Mouse (Mus musculus) left cerebral cortex, postnatal 14 days (tissue): ENCODE results near the gene 4632433K11Rik. TPM values are rescaled to one million over a fixed set of nuclear protein-coding genes. Genes with fewer than 3 reads are reported as not detected.

ENCODE experiments used
- DNase-seq, 2 experiments: peaks; one replicate each; pipeline ENCODE4 v3.0.0; 2021 to 2022; ENCODE audit warnings: low spot score in 2 of 2, mixed read lengths in 1 of 2
- intact Hi-C: fragments of 180-260 bp; cut with DNase I; formaldehyde crosslinking; loops from one replicate; pipeline ENCODE4 v1.15.1; 2025
- total RNA-seq, 2 experiments: library from RNA; stranded (reverse); gene quantifications; 2 replicates each; pipeline ENCODE4 v1.2.3; 2021

Gene 4632433K11Rik
- total RNA-seq, 2 experiments from 2014 or later = not detected

DNA sequence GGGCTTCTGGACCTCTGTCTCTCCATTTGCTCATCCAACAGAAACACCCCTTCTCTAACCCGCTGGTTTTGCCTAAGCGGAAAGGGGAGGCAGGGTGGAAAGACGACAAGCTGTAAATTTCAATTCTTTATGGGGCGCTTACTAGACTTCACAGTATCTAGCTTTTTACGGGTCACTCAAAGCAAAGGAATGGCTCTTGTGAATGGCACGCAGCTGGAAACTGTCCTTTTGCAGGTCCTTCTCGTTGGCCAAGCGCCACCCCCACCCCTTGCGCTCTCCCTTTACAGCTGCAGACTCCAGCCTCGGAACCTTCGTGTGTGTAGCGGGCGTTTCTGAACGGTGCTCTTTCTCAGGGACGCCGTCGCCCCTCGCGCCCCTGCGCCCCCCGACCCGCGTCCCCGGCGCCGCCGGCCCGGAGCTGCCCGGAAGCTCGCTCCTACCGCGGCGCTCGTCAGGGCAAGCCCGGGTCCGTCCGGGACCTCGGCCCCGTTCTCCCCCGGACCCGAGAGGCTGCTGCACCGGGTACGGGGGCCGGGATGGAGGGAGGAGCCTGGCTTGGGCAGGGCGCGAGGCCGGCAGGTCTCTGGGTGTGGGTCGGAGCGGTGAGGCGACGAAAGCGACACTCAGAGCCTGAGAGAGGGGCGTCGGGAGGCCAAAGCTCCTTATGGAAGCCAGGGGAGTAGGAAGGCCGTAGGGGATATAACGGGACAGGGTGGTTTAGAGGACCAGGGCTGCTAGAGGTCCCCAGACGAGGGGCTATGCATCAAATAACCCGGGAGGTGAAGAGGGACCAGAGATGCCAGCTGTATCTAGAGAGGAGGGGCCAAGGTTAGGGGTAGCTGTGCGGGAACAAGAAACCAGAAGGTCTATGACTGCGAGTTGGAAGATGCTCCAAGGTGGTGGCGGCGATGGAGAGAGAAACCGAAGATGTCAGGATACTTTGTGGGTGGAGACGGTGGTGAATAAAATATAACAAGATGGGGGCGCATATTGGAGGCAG lies 17.6 kb downstream of the 4632433K11Rik start, which contains the start of gene Zfp580:
Gene Zfp580, plus strand, starts transcription at position 346 of the 1,000 bp plus-strand sequence.
- DNase-seq = peak; percentile 78 to 82
- intact Hi-C loops = no loop called here

DNA sequence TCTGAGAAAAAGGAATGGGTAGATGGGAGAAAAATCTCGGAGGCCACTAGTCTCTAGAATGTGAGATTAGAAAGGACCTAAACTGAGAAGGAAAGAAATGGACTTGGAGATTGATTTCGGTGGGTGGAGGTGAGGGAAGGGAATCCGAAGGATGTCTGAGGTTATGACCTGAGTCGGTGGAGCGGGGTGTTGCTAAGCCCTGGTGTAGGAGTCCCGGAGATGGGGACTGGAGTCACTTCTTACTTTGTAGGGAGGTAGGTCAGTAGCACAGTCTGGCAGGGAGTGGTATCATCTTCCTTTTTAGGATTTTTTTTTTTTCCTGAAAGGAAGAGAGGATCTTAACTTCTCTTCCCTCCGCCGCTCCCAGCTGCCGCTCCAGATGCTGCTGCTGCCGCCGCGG lies 18.5 kb downstream of the 4632433K11Rik start:
- intact Hi-C loops = no loop called here
- peak in 1 of 2 experiments; percentile 50 for DNase-seq

DNA sequence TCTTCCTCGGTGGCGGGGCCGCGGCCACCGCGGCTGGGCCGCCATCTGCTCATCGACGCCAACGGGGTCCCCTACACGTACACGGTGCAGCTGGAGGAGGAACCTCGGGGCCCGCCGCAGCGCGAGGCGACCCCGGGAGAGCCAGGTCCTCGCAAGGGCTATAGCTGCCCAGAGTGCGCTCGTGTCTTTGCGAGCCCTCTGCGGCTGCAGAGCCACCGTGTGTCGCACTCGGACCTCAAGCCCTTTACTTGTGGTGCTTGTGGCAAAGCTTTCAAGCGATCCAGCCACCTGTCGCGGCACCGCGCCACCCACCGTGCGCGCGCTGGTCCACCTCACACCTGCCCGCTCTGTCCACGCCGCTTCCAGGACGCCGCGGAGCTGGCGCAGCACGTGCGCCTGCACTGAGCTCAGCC lies 19.0 kb downstream of the 4632433K11Rik start:
- intact Hi-C loops = no loop called here
- no peak for DNase-seq

DNA sequence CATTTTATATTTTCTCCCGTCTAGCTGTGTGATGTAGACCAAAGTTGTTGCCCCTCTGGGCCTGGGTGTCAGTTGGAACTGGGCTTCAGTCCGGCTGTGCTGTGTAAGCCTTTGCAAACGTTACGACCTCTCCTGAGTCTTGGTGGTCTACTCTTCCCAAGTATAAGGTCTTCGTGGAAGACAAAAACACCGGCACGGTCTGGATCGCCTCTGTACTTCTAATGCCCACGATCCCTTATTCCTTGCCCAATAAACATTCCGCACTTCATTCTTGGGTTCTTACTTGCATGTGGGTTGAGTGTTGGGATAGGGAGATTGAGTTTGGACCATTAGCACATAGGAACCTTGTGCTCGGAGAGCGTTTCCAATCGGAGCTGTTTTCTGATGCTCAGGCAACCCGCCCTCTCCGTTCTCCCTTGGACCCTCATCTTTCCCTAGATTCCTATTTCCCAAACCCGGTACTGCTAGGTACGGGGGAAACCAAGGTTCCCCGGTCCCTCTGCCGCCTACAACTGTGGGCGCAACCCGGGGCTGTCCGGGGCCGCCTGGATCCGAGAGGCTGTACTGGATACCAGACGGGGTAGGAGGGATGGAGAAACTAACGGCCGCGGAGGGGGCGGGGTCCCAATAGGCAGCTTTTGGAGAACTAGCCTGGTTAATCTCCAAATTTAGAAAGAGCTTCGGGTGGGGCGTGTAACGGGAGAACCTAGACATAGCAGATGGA lies 19.7 kb downstream of the 4632433K11Rik start:
- peak in 1 of 2 experiments; percentile 59 for DNase-seq
- intact Hi-C loops = no loop called here

DNA sequence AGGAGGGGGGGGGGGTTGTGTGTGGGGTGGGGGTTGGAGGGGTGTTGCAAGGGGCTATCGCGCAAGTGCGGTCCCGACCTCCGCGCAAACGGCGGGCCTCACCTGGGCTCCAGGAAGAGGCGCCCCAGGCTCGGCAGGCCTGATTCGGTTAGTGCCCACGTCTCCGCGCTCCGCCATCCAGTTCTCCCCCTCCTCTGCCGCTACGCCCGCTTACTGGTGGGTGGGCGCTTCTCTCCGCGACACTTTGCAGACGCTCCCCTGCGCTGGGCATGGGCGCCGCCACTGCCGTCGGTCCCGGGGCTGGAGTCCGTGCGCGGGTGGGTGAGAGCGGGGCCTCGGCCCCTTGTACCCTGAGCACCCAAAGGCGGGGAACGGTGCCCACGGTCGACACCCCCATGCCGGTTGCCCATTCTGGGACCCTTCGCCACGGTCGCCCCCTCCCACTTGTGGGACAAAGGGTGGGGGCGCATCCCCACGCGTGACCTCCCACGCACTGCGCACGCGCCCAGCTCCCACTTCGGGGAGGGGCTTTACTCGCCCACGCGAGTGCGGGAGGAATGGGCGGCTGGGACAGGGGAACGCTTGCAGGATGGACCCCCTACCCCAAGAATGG lies 22.8 kb downstream of the 4632433K11Rik start:
- intact Hi-C loops = loop anchor here (5.0 kb wide), 1 partner anchor 39 kb away; the partner anchor contains the start of gene Gm44973

DNA sequence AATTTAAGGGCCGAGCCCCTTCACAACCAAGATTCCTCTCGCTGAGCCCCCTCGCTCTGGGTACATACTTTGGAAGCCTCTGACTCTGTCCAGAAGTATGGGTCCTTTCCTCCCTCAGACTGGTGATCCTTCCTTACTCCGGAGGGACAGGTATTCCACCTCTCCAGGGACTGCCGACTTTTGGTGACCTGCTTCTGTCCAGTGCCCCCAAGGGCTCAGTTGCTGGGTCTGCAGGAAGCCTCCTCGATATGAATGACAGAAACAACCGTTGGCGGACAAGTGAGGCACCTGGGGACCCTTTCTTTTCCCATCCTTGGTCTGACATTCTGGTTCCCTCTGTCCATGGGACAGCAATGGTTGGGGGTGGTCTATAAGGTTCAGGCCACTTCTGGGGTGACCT lies 23.5 kb downstream of the 4632433K11Rik start:
- intact Hi-C loops = loop anchor here (5.0 kb wide), 1 partner anchor 40 kb away; the partner anchor contains the start of gene Gm44973
- DNase-seq = no peak

More for the DNA sequence above, 22.8 kb downstream of the 4632433K11Rik start:
- DNase-seq = peak; percentile 60 to 69

DNA sequence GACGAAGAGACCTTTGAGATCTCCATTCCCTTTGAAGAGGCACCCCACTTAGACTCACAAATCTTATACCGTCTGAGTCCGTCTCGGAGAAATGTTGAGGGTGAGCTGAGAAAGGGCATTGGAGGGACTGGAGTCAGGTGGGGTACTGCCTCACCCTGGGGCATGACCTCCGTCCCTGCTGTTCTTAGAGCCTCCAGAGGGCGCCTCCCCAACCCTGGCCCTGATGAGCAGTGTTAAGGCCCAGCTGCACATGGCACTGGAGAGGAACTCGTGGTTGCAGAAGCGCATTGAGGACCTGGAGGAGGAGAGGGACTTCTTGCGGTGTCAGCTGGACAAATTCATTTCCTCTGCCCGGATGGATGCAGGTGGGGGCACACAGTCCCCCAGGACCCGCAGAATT lies 23.9 kb downstream of the 4632433K11Rik start:
- intact Hi-C loops = loop anchor here (5.0 kb wide), 1 partner anchor 41 kb away; the partner anchor contains the start of gene Gm44973
- no peak for DNase-seq

DNA sequence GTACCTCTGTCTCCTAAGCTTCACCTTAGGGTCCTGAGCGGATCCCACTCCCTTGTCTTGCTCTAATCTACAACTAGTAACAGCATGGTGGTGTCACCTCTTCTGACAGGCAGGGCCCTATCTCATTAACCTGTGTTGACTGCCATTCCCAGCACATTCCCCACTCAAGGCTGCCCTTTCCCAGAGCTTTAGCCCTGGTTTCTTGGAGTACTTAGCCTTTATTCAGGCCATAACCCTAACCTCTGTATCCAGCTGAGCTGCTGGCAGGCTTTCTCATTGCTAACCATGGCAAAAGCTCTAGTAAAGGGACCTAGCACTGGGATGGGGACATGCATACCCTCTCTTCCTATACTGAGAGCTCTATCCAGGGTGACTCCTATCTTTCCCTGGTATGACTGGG lies 24.7 kb downstream of the 4632433K11Rik start:
- intact Hi-C loops = loop anchor here (5.0 kb wide), 1 partner anchor 41 kb away; the partner anchor contains the start of gene Gm44973

DNA sequence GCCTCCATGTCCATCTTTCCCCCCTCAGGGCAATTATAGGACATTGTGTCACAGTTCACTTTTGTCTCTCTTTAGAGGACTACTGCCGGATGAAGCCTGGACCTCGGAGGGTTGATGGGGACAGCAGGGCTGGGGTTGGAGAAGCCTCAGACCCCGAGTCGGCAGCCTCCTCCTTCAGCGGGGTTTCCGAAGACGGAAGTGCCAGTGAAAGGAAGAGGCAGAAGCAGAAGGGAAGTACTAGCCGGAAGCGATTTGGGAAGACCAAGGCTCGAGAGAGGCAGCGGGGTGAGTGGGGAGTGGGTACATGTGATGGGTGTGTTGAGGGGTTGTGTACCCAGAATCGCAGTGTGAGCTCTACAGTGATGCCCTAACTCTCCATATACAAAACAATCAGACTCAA lies 25.5 kb downstream of the 4632433K11Rik start:
- no peak for DNase-seq
- intact Hi-C loops = loop anchor here (5.0 kb wide), 1 partner anchor 42 kb away; the partner anchor contains the start of gene Gm44973

More for the DNA sequence above, 24.7 kb downstream of the 4632433K11Rik start:
- no peak for DNase-seq

DNA sequence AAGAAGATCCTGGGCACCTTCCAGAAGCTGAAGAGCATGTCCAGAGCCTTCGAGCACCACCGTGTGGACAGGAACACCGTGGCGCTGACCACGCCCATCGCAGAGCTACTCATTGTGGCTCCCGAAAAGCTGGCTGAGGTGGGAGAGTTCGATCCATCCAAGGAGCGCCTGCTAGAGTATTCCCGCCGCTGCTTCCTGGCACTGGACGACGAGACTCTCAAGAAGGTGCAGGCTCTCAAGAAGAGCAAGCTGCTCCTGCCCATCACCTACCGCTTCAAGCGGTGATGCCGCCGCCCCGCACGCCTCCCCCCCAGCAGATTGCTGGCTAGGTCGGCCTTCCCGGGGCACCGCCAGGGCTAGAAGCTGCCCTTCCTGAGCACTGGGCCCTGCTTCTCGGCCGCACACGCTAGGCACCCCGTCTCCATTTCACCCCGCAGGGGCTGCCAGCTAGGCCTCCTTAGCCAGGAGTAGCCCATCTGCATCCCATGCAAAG lies 26.4 kb downstream of the 4632433K11Rik start:
- intact Hi-C loops = no loop called here
- peak; percentile 78 to 93 for DNase-seq

DNA sequence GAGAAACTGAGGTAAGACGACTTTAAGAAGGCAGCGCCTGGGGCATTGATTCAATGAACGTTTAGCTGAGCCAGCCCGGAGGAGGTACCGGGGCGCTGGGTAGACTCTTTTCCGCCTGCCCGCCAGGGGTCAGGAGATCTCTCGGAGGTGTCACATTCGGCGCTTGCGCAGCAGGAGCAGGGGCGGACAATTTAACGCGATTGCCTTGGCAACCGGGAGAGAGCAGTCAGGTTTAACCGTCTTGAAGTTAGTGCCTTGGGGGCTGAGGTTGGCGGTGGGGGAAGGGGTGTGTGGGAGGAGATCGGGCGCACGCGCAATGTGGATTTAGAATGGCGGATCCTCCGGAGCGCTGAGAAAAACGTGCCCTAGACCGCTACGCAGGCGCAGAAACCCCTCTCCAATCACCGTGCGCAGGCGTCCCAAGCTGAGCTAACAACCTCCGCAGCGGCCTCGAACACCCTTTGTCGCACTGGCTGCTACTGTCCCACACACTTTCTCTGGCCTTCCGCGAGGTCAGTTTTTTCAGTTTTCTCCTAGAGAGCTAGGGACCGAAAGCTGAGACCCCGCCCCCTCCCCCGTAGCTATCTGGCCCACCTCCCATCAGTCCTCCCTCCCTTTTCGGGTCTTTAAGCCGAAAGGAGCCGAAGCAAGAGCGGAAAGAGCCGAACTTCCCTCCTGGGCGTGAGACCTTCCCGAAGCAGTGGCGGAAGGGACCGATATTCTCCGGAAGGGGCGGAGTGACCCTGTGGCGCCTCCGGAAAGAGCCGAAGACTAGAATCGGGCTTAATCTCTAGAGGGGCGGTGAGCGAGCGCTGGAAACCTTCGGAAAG lies 27.2 kb downstream of the 4632433K11Rik start:
- DNase-seq = peak; percentile 99 to 100
- intact Hi-C loops = no loop called here

DNA sequence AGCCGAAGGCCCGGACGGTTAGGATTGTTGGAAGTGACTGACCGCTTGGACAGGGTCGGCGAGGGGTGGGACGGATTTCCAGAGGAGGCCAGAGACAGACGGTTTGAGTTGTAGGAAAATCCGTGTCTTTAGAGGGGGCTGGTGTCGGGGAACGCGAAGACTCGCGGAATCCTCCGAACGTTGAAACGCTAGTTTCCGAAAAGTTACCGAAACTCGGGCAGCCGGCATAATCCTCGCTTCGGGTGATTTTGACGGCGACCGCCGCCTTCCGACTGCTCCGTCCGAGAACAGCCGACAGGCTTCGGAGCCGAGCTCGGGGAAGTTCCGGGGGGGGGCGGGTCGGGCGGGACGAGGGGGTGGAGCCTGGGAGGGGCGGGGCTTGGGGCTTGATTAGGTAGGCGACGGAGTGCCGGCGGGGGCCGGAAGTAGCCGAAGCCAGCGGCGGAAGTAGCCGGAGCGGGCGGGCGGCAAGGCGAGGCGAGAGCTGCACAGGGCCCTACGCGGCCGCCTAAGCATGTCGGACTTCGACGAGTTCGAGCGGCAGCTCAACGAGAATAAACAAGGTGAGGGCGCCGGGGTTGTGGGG lies 27.9 kb downstream of the 4632433K11Rik start, which contains the start of gene U2af2:
Gene U2af2, plus strand, starts transcription at position 370 of the 586 bp plus-strand sequence.
- peak; percentile 92 to 95 for DNase-seq
- intact Hi-C loops = no loop called here

DNA sequence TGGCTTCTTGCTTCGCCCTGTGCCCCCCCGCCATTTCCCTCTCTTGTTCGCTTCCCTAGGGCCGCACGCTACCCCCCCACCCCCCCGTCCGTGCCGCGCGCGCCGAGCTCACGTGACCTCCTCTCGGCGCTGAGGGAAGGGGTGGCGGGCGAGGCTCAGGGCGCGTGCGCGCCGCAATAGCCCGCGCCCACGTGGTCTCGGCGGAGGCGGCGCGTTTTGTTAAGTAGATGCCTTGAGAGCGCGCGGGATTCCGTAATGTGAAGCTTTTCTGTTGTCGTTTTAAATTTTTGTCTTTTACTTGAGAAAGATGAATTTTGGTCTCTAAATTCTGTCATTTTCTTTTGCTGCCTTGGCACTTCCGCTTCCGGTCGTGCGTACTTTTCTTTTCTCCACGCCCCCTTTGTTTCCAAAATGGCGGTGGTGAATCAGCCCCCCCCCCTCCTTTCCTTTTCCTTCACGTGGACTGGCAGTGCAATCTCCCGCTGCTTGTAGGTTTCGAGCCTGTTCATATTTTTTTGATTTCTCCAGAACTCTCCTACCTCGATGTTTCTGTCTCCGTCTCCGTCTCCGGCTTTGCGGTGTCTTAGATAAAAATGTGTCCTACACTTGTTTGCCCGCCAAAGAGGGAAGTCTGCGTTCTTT lies 28.6 kb downstream of the 4632433K11Rik start:
- DNase-seq = peak; percentile 73 to 75
- intact Hi-C loops = loop anchor here (1.0 kb wide), 1 partner anchor 12 kb away; no protein-coding TSS in a partner anchor

DNA sequence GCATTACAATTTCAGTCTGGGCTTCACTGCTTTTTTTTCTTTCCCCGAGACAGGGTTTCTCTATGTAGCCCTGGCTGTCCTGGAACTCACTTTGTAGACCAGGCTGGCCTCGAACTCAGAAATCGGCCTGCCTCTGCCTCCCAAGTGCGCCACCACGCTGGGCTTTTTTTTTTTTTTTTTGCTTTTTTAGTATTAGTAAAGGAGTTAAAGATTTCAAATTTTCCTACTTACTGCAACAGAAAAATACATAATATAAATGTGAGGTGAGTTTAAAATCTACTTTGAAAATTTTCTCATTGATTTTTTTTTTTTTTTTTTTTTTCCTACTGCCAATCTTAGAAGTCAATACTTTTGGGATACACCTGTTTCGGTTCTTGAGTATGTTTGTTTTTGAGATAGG lies 31.0 kb downstream of the 4632433K11Rik start:
- no peak for DNase-seq
- intact Hi-C loops = no loop called here

DNA sequence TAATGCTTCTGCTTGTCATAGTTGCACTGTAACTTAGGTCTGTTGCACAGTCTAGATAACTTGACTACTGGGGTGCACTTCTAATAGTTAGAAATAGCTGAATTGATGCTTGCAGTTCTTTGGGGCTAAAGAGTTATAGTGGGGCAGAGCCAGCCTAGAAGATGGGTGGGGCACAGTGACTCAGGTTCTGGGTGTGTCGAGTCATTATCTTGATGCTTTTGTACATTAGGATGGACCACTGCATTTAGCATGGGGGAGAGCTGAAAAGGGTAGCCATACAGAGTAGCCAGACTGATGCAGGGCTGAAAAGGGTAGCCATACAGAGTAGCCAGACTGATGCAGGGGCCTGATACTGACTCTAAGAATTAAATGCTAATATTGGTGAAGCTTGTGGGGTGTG lies 39.7 kb downstream of the 4632433K11Rik start:
- no peak for DNase-seq
- intact Hi-C loops = no loop called here

DNA sequence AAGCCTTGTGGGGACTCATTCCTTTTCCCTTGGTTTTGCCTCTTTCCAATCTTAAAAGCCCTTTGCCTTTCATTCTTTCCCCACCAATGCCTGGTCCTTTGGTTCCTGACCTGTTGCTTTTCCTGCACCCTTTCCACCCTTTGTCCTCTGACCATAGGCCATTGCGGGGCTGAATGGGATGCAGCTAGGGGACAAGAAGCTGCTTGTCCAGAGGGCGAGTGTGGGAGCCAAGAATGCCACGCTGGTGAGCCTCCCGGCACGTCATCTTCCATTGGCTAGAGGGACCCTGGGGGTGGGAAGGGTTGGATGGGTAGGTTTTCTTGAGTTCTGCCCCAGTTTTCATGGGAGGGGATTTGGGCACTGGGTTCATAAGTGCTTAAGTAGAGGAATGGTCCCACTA lies 41.1 kb downstream of the 4632433K11Rik start:
- no peak for DNase-seq
- intact Hi-C loops = loop anchor here (1.0 kb wide), 1 partner anchor 12 kb away; no protein-coding TSS in a partner anchor

DNA sequence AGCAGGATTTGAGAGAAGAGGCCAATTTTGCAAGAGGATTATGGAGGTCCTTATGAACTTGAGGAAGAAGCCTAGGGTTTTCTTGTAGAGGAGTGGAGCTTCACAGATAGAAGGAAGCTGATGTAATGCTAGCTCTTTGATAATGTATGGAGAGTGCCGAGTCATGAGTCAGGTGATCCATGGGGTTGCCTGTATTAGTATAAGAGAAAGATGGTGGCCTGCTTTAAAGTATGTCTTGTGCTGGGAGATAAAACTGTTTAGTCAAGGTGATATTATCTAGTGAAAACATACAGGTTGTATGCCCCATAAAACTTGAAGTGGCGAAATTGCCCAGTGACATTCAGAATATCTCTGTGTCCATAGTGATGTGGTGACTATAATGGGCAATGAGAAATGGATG lies 43.0 kb downstream of the 4632433K11Rik start:
- no peak for DNase-seq
- intact Hi-C loops = no loop called here
